Mouse (Mus musculus) heart, adult 2 months (tissue): Measurements from ENCODE around the gene Abcc2.

ENCODE experiments used
- CTCF ChIP-seq: fragments of 200-600 bp; IDR thresholded peaks from 2 replicates; pipeline ENCODE4 v1.8.1; 2022; ENCODE audit warnings: antibody characterized with exemption, mild to moderate bottlenecking, moderate library complexity
- POLR2A ChIP-seq: fragments of 200-500 bp; IDR thresholded peaks from 2 replicates; pipeline ENCODE4 v1.6.1; 2011; ENCODE audit warnings: mild to moderate bottlenecking, low read depth, low read length, control low read depth; ENCODE audit not compliant: insufficient read depth

DNA sequence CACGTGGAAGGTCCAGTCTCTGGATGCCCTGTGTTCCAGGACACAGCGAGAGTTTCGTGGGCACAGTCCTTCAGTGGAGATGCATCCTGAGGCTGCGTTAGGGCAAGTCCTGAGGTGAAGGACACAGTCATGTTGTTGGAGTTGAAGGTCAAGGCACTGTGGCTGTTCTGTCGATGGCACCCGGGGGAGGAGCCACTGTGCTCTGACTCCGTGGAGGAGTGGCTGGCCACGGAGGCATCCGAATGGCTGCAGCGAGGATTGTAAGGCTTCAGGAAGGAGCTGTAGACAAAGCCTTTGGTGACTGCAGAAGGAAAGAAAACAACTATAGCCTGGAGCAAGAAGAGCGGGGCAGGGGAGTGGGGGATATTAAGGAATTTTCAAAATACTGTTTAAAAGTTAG, 68.0 kb downstream of the Abcc2 start:
- TF ChIP-seq POLR2A = no peak
- no peak for TF ChIP-seq CTCF
